Comparison of ENCODE assay signal across 7 mouse cellular contexts in the genomic region with DNA sequence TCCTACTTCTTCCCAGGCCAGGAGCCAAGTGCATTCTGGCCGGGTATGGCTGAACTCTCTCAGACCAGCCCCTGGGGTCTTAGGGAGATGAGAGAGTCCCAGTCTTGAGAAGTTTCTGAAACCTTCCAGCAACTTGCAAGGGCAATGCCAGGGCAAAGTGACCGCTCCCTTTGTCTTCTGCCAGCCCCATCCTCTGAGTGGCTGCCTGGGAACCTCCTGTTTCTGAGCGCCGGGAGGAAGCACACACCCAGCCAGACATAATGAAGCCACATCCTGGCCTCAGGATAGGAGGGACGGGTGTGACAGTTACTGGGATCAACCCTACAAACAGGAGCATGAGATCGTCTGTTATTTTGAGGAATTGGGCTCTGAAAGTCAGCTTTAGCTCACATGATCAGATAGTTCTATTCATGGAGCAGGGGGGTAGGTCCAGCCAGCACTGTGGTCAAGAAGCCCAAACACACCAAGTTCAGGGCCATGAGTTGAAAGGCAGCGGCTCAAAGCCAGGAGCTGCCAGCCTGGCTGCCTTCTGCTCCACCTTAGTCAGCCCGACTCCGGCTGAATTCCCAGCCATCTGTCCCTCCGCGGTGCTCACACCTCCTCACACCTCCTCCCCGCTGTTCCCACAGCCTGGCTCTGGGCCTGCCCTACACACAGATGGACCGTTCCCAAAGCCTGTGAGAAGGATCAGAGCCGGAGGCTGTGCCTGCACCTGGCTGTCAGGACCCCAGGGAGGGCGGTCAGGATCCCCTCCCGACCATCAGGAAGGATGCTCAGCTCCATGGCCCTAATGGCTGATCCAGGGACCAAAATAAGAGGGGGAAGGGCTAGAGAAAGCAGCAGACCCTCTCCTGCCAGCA. TPM values are rescaled to one million over a fixed set of nuclear protein-coding genes. Genes with fewer than 3 reads are reported as not detected.
DNase-seq lines count a peak whose midpoint lies in the region; ATAC-seq and TF ChIP-seq lines count a peak whose summit lies in the region.

No protein-coding gene starts in this region.

- H3K36me3 ChIP-seq in intestine, postnatal 0 days (ENCODE audit: control insufficient read depth, insufficient read depth), result no peaks in the 10 kb centered on the region
- no peaks in the 10 kb centered on the region for H3K36me3 ChIP-seq in limb, embryonic 10.5 days
- no peaks in the 10 kb centered on the region for H3K36me3 ChIP-seq in midbrain, embryonic 12.5 days

- WGBS in intestine, postnatal 0 days, result 18% methylated on average over 16 of the region's 16 CpGs
- 15% methylated on average over 16 of the region's 16 CpGs for WGBS in limb, embryonic 10.5 days
- WGBS in midbrain, embryonic 12.5 days, result 14% methylated on average over 16 of the region's 16 CpGs

- no peak for TF ChIP-seq CTCF in intestine, postnatal 0 days (IDR thresholded peaks at IDR 0.05; ENCODE audit: low read depth)

- H3K4me3 ChIP-seq in intestine, postnatal 0 days (ENCODE audit: low read depth, low read length), result peak overlapping the region; percentile 72
- H3K4me3 ChIP-seq in limb, embryonic 10.5 days, result peak overlapping the region; percentile 83
- H3K4me3 ChIP-seq in midbrain, embryonic 12.5 days, result peak overlapping the region; percentile 66

- peak overlapping the region; percentile 64; the same call in 1 of the 2 replicates for H3K9ac ChIP-seq in intestine, postnatal 0 days (ENCODE audit: low read depth, low read length)
- peak overlapping the region; percentile 79 for H3K9ac ChIP-seq in midbrain, embryonic 12.5 days (replicated peaks)

- peak; percentile 14; the same call in 1 of the 2 replicates for ATAC-seq in intestine, postnatal 0 days
- peak; percentile 21; the same call in 1 of the 2 replicates for ATAC-seq in midbrain, embryonic 12.5 days (ENCODE audit: low FRiP score, low read depth)

- peak overlapping the region; percentile 100 for H3K4me2 ChIP-seq in intestine, postnatal 0 days (replicated peaks; ENCODE audit: low read depth)
- peak overlapping the region; percentile 73 for H3K4me2 ChIP-seq in midbrain, embryonic 12.5 days (replicated peaks)

- peaks cover 39% of the 10 kb centered on the region for H3K27me3 ChIP-seq in intestine, postnatal 0 days (replicated peaks; ENCODE audit: control insufficient read depth, insufficient read depth, low read length)
- H3K27me3 ChIP-seq in limb, embryonic 10.5 days (ENCODE audit: low read depth, poor library complexity, severe bottlenecking), result peaks cover 98% of the 10 kb centered on the region
- peaks cover 96% of the 10 kb centered on the region for H3K27me3 ChIP-seq in midbrain, embryonic 12.5 days

- no peak overlapping the region for H3K27ac ChIP-seq in intestine, postnatal 0 days (ENCODE audit: low read depth, low read length)
- H3K27ac ChIP-seq in limb, embryonic 10.5 days, result peak overlapping the region; percentile 90
- H3K27ac ChIP-seq in midbrain, embryonic 12.5 days (replicated peaks), result peak overlapping the region; percentile 90

- no peaks in the 10 kb centered on the region for H3K9me3 ChIP-seq in intestine, postnatal 0 days (ENCODE audit: control insufficient read depth)
- no peaks in the 10 kb centered on the region for H3K9me3 ChIP-seq in limb, embryonic 10.5 days (replicated peaks)
- H3K9me3 ChIP-seq in midbrain, embryonic 12.5 days, result no peaks in the 10 kb centered on the region

- DNase-seq in adrenal gland, postnatal 36 days, result peak; percentile 51 to 65
- DNase-seq in cerebellum, postnatal 36 days, result peak; percentile 95
- DNase-seq in heart, adult 11 months, result peak; percentile 99
- peak; percentile 70 for DNase-seq in limb, embryonic 10.5 days (ENCODE audit: low spot score)
- DNase-seq in telencephalon, adult 2 months (ENCODE audit: low read depth, low spot score), result peak; percentile 82

- H3K4me1 ChIP-seq in intestine, postnatal 0 days (replicated peaks; ENCODE audit: control insufficient read depth, insufficient read depth, low read length), result no peaks in the 10 kb centered on the region
- H3K4me1 ChIP-seq in limb, embryonic 10.5 days, result peaks cover 73% of the 10 kb centered on the region
- H3K4me1 ChIP-seq in midbrain, embryonic 12.5 days, result peaks cover 49% of the 10 kb centered on the region

RNA-seq across cellular contexts. Expression of a gene that starts 22.1 kb away (rescaled TPM):
- 10 to 100 TPM in 1 of 2 experiments, 1 to 10 TPM in 1; 8.7 to 13.7 TPM for total RNA-seq in adrenal gland, postnatal 36 days (2021)
- polyA plus RNA-seq in intestine, postnatal 0 days (2015; fragmentation: Nextera tagmentation; extraction: Ambion mirVana), result 5.9 and 7.6 TPM in 2 replicates
- polyA plus RNA-seq in limb, embryonic 10.5 days (2016; fragmentation: Nextera tagmentation; extraction: Ambion mirVana), result 2.0 and 2.8 TPM in 2 replicates
- polyA plus RNA-seq in midbrain, embryonic 12.5 days (2016; fragmentation: Nextera tagmentation; extraction: Ambion mirVana), result 12.9 and 14.5 TPM in 2 replicates

RNA-seq across cellular contexts. Expression of a gene that starts 54.3 kb away (rescaled TPM):
- total RNA-seq in adrenal gland, postnatal 36 days (2021), result not detected
- 0.13 TPM in 1 of 2 replicates, not detected in the other for polyA plus RNA-seq in intestine, postnatal 0 days (2015; fragmentation: Nextera tagmentation; extraction: Ambion mirVana)
- polyA plus RNA-seq in limb, embryonic 10.5 days (2016; fragmentation: Nextera tagmentation; extraction: Ambion mirVana), result not detected in 2 replicates
- not detected in 2 replicates for polyA plus RNA-seq in midbrain, embryonic 12.5 days (2016; fragmentation: Nextera tagmentation; extraction: Ambion mirVana)
